Mouse (Mus musculus) embryonic fibroblast, embryonic 13.5 days (primary cell): ENCODE results near the gene Rufy4. TPM values are rescaled to one million over a fixed set of nuclear protein-coding genes. Genes with fewer than 3 reads are reported as not detected.
"Not testable (repeated sequence)": the region's sequence is repeated elsewhere in the genome, so short reads cannot be mapped to it uniquely, and the experiment has no call there.

ENCODE experiments used
- H3K27ac ChIP-seq: 2 replicates; pipeline ENCODE4 v1.5.1; 2012; ENCODE audit warnings: low read length, control low read depth, inconsistent platforms; ENCODE audit not compliant: insufficient read depth
- H3K4me1 ChIP-seq: 2 replicates; pipeline ENCODE4 v1.6.1; 2011; ENCODE audit warnings: low read length; ENCODE audit not compliant: control insufficient read depth, insufficient read depth
- H3K4me3 ChIP-seq: 2 replicates; pipeline ENCODE4 v1.5.1; 2011; ENCODE audit warnings: mild to moderate bottlenecking, control low read depth, low read length; ENCODE audit not compliant: insufficient read depth
- CTCF ChIP-seq: IDR thresholded peaks from 2 replicates; pipeline ENCODE4 v1.5.1; 2011; ENCODE audit warnings: mild to moderate bottlenecking, control low read depth, low read length, moderate library complexity, borderline replicate concordance; ENCODE audit not compliant: insufficient read depth
- POLR2A ChIP-seq: IDR thresholded peaks from 2 replicates; pipeline ENCODE4 v1.6.1; 2011; ENCODE audit warnings: low read depth, mild to moderate bottlenecking, control low read depth, low read length, moderate library complexity
- polyA plus RNA-seq: library from polyadenylated mRNA; stranded (reverse); fragments of >200 nt; gene quantifications from 2 replicates; pipeline ENCODE4 v1.2.4, GENCODE M21; 2011; ENCODE audit warnings: low read depth; ENCODE audit not compliant: missing spikeins, insufficient read length

The Rufy4 gene
- polyA plus RNA-seq, 1 experiment = 0.56 TPM

GRCm38 (mm10) chr1:74141781-74142180 is 16.4 kb downstream of the Rufy4 start:
- no peak overlapping the region for H3K4me3 ChIP-seq
- H3K27ac ChIP-seq = no peak overlapping the region
- H3K4me1 ChIP-seq = no peaks in the 10 kb centered on the region
- TF ChIP-seq CTCF (no peak), POLR2A (no peak)

- Histone ChIP-seq H3K4me3 (no peak overlapping the region), H3K4me1 (peaks cover 6% of the 10 kb centered on the region), H3K27ac (no peak overlapping the region)
- TF ChIP-seq POLR2A (no peak), CTCF (no peak)
These were observed 24.0 kb downstream of the Rufy4 start for GRCm38 (mm10) chr1:74149106-74149885.

GRCm38 (mm10) chr1:74150101-74150500 is 24.8 kb downstream of the Rufy4 start:
- H3K27ac ChIP-seq = no peak overlapping the region
- peaks cover 6% of the 10 kb centered on the region for H3K4me1 ChIP-seq
- H3K4me3 ChIP-seq = no peak overlapping the region
- TF ChIP-seq CTCF (no peak), POLR2A (no peak)

GRCm38 (mm10) chr1:74151091-74151490 is 25.8 kb downstream of the Rufy4 start:
- H3K27ac ChIP-seq = no peak overlapping the region
- TF ChIP-seq POLR2A = no peak
- TF ChIP-seq CTCF = no peak
- peaks cover 11% of the 10 kb centered on the region for H3K4me1 ChIP-seq
- no peak overlapping the region for H3K4me3 ChIP-seq

- no peak within 1 kb of the TSS for H3K27ac ChIP-seq
- H3K4me1 ChIP-seq = peaks cover 11% of the 10 kb centered on the region
- TF ChIP-seq CTCF (no peak), POLR2A (no peak)
- no peak within 1 kb of the TSS for H3K4me3 ChIP-seq
These were observed 28.3 kb downstream of the Rufy4 start, which contains the start of gene Cxcr2 for GRCm38 (mm10) chr1:74153461-74154184. TSS of gene Cxcr2 (plus strand) at chr1:74153989.

- H3K27ac ChIP-seq = no peak overlapping the region
- no peak overlapping the region for H3K4me3 ChIP-seq
- TF ChIP-seq POLR2A = no peak
- no peak for TF ChIP-seq CTCF
- H3K4me1 ChIP-seq = peaks cover 5% of the 10 kb centered on the region
These were observed 30.2 kb downstream of the Rufy4 start for GRCm38 (mm10) chr1:74155435-74156012.

- Histone ChIP-seq H3K4me3 (no peak overlapping the region), H3K4me1 (peaks cover 5% of the 10 kb centered on the region), H3K27ac (no peak overlapping the region)
- TF ChIP-seq POLR2A (no peak), CTCF (no peak)
These were observed 31.1 kb downstream of the Rufy4 start for GRCm38 (mm10) chr1:74156381-74156910.

- H3K4me3 ChIP-seq, H3K4me1 ChIP-seq, H3K27ac ChIP-seq: not testable (repeated sequence)
These were observed 34.3 kb downstream of the Rufy4 start for GRCm38 (mm10) chr1:74159613-74160012.

GRCm38 (mm10) chr1:74160036-74160435 is 34.7 kb downstream of the Rufy4 start:
- H3K27ac ChIP-seq = no peak overlapping the region
- peaks cover 5% of the 10 kb centered on the region for H3K4me1 ChIP-seq
- TF ChIP-seq POLR2A = no peak
- TF ChIP-seq CTCF = no peak
- no peak overlapping the region for H3K4me3 ChIP-seq
